Mouse (Mus musculus): ENCODE measurements around the gene Tmem11. TPM values are rescaled to one million over a fixed set of nuclear protein-coding genes. Genes with fewer than 3 reads are reported as not detected.

The Tmem11 gene
- polyA plus RNA-seq, 1 experiment from 2014 or later: 33.3 TPM

GRCm38 (mm10) chr11:60863196-60863595, 15.9 kb downstream of the Tmem11 start:
- peaks cover 87% of the 10 kb centered on the region for H3K36me3 ChIP-seq
- 78% methylated on average over 4 of the region's 4 CpGs for WGBS (ENCODE audit: insufficient replicate concordance)
- ATAC-seq (ENCODE audit: low read depth): no peak

DNA sequence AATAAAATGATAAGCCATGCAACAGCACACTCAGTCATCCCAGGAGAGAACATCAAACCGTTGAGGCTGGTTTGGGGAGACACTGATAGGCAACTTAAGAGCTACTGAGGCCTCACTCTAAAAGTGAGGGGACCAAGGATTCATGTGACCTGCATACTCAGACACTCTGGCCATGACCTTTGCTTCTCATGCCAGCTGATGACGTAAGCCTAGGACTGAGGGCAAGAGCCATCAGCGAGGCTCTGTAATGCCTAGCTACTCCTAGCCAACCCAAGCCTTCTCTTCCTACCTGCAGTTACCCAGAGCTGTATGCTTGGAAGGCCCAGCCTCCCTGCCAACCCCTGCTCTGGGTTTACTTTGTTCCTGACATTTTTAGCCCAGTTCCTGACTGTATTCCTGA, 17.1 kb downstream of the Tmem11 start:
- DNase-seq (no peak), ATAC-seq (ENCODE audit: low read depth) (no peak)
- H3K27ac ChIP-seq: peak overlapping the region; percentile 13; the same call in 1 of the 2 replicates
- peaks cover 90% of the 10 kb centered on the region for H3K36me3 ChIP-seq
- no peaks in the 10 kb centered on the region for H3K27me3 ChIP-seq
- H3K9ac ChIP-seq: no peak overlapping the region
- no peak overlapping the region for H3K4me3 ChIP-seq (replicated peaks)
- peaks cover 3% of the 10 kb centered on the region; the same call in 1 of the 2 replicates for H3K4me1 ChIP-seq (replicated peaks)
- 67% methylated on average over 3 of the region's 3 CpGs for WGBS (ENCODE audit: insufficient replicate concordance)
- no peaks in the 10 kb centered on the region for H3K9me3 ChIP-seq (replicated peaks)
- H3K4me2 ChIP-seq: no peak overlapping the region

More at GRCm38 (mm10) chr11:60863196-60863595, 15.9 kb downstream of the Tmem11 start:
- Histone ChIP-seq H3K9me3 (replicated peaks) (no peaks in the 10 kb centered on the region), H3K4me3 (replicated peaks) (no peak overlapping the region), H3K4me1 (replicated peaks) (peaks cover 12% of the 10 kb centered on the region), H3K4me2 (no peak overlapping the region), H3K27me3 (no peaks in the 10 kb centered on the region), H3K9ac (no peak overlapping the region), H3K27ac (no peak overlapping the region)
- DNase-seq: no peak

DNA sequence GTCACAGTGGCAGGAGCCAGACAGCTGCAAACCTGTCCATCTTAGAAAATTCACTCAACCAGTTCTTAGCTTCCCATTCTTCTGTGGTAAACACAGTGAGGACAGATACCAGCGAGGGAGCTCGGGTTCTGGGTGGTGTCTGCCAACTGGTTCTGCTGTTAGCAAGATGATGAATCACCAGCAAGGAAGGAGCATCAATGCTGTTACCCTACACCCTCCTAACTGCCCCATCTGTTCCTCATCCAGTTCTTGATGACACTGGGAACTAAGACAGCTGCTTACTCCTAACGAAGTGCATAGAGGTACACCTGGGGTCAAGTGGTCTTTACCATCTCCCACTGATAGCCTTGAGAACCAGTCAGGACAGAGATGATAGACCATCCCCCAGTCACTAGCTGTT, 22.5 kb downstream of the Tmem11 start:
- ATAC-seq (ENCODE audit: low read depth) (no peak), DNase-seq (no peak)
- H3K4me3 ChIP-seq (replicated peaks): no peak overlapping the region
- no peak overlapping the region for H3K9ac ChIP-seq
- H3K36me3 ChIP-seq: peaks cover 92% of the 10 kb centered on the region
- H3K4me2 ChIP-seq: no peak overlapping the region
- no peaks in the 10 kb centered on the region for H3K27me3 ChIP-seq
- no peaks in the 10 kb centered on the region for H3K4me1 ChIP-seq (replicated peaks)
- no peaks in the 10 kb centered on the region for H3K9me3 ChIP-seq (replicated peaks)
- 73% methylated on average over 3 of the region's 3 CpGs for WGBS (ENCODE audit: insufficient replicate concordance)
- no peak overlapping the region for H3K27ac ChIP-seq

DNA sequence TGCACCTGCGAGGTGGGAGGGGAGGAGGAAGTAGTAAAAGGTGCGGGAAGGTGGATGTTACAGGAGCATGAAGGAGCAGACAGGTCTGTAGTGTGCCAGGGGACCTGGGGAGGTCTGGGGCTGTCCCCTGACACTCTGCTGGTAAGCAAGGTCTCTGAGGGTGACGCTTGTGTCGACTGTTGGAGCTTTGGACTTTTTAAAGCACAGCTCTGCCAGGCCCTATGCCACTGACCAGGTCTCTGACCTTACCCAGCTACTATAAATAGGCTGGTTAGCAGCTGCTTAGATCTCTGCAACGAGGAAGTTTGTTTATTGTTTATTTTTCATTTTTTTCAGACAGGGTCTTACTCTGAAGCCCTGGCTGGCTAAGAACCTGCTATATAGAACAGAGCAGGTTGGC, 33.7 kb downstream of the Tmem11 start:
- H3K9ac ChIP-seq: no peak overlapping the region
- no peak for ATAC-seq (ENCODE audit: low read depth)
- H3K4me1 ChIP-seq (replicated peaks): no peaks in the 10 kb centered on the region
- no peaks in the 10 kb centered on the region for H3K27me3 ChIP-seq
- H3K4me3 ChIP-seq (replicated peaks): no peak overlapping the region
- H3K36me3 ChIP-seq: peaks cover 58% of the 10 kb centered on the region
- no peak overlapping the region for H3K4me2 ChIP-seq
- no peak for DNase-seq
- WGBS (ENCODE audit: insufficient replicate concordance): 79% methylated on average over 5 of the region's 5 CpGs
- no peak overlapping the region for H3K27ac ChIP-seq
- H3K9me3 ChIP-seq (replicated peaks): no peaks in the 10 kb centered on the region

GRCm38 (mm10) chr11:60843412-60843811, 35.7 kb downstream of the Tmem11 start:
- Histone ChIP-seq H3K27me3 (no peaks in the 10 kb centered on the region), H3K36me3 (peaks cover 44% of the 10 kb centered on the region), H3K4me2 (no peak overlapping the region), H3K4me1 (replicated peaks) (peaks cover 4% of the 10 kb centered on the region), H3K4me3 (replicated peaks) (no peak overlapping the region), H3K27ac (no peak overlapping the region), H3K9ac (no peak overlapping the region), H3K9me3 (replicated peaks) (no peaks in the 10 kb centered on the region)
- WGBS (ENCODE audit: insufficient replicate concordance): 75% methylated on average over 5 of the region's 5 CpGs
- no peak for DNase-seq
- no peak for ATAC-seq (ENCODE audit: low read depth)

DNA sequence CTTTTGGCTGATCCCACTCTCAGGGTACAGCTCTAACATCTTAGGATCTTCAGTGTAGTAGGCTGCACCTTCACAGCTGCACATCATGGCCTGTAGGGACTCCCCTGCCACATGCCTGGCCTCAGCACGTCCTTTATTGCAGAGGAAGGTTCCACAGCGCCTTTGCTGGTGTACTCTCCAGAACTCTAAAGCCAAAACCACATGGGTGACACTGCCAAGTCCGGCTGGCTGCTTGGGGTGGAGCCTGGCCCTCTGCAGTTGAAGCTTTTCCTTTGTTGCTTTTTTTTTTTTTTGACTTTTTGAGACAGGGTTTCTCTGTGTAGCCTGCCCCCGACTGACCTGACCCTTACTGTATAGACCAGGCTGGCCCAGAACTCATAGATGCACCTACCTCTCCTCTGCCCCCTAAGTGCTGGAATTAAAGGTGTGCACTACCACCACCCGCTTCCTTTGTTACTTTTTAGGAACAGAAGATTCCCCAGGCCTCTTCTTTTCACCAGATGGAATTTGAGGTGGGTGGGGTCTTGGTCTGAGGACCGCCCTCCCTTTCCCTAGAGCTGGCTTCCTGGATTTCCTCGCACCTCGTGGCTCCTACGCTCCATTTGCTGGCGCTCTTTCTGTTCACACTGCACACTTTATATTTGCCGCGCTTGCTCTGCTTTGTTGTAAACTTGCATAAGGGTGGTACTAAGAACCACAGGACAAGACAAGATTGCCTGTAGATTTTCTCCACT, 37.4 kb downstream of the Tmem11 start:
- DNase-seq: no peak
- no peak for ATAC-seq (ENCODE audit: low read depth)
- no peak overlapping the region for H3K9ac ChIP-seq
- peaks cover 13% of the 10 kb centered on the region for H3K4me1 ChIP-seq (replicated peaks)
- H3K4me2 ChIP-seq: no peak overlapping the region
- H3K4me3 ChIP-seq (replicated peaks): no peak overlapping the region
- WGBS (ENCODE audit: insufficient replicate concordance): 68% methylated on average over 12 of the region's 12 CpGs
- no peaks in the 10 kb centered on the region for H3K9me3 ChIP-seq (replicated peaks)
- H3K27me3 ChIP-seq: no peaks in the 10 kb centered on the region
- H3K36me3 ChIP-seq: peaks cover 34% of the 10 kb centered on the region
- H3K27ac ChIP-seq: no peak overlapping the region

- Histone ChIP-seq H3K4me1 (replicated peaks) (peaks cover 35% of the 10 kb centered on the region), H3K4me2 (0 out of 2 replicates have a peak overlapping the region, but pooled peaks have one; percentile 2), H3K27ac (peak overlapping the region; percentile 15; the same call in 1 of the 2 replicates), H3K4me3 (replicated peaks) (no peak overlapping the region), H3K9ac (no peak overlapping the region), H3K9me3 (replicated peaks) (no peaks in the 10 kb centered on the region), H3K36me3 (peaks cover 5% of the 10 kb centered on the region; the same call in 1 of the 2 replicates), H3K27me3 (no peaks in the 10 kb centered on the region)
- 49% methylated on average over 10 of the region's 10 CpGs for WGBS (ENCODE audit: insufficient replicate concordance)
- DNase-seq (no peak), ATAC-seq (ENCODE audit: low read depth) (0 out of 2 replicates have a peak, but pooled peaks have one; percentile 55)
These were observed 41.2 kb downstream of the Tmem11 start for GRCm38 (mm10) chr11:60837644-60838406.

DNA sequence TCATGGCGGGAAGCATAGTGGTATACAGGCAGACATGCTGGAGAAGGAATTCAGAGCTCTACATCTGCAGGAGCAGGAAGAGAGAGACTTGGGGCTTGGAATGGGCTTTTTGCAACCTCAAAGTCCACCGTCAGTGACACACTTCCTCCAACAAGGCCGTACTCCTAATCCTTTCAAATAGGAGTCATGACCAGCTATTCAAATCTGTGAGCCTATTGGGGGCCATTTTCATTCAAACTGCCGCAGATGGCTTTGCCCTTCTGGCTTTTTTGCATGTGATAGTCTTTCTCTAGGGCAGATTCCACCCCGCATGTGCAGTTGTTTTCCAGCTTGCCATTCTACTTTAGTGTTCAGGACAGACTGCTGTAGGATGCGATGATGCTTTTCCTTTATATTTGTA, 42.2 kb downstream of the Tmem11 start:
- H3K9ac ChIP-seq: no peak overlapping the region
- no peaks in the 10 kb centered on the region for H3K27me3 ChIP-seq
- H3K27ac ChIP-seq: no peak overlapping the region
- H3K9me3 ChIP-seq (replicated peaks): no peaks in the 10 kb centered on the region
- peaks cover 40% of the 10 kb centered on the region for H3K4me1 ChIP-seq (replicated peaks)
- WGBS (ENCODE audit: insufficient replicate concordance): 85% methylated on average over 6 of the region's 6 CpGs
- DNase-seq: no peak
- H3K4me2 ChIP-seq: no peak overlapping the region
- H3K4me3 ChIP-seq (replicated peaks): no peak overlapping the region
- ATAC-seq (ENCODE audit: low read depth): no peak
- H3K36me3 ChIP-seq: peaks cover 5% of the 10 kb centered on the region; the same call in 1 of the 2 replicates

DNA sequence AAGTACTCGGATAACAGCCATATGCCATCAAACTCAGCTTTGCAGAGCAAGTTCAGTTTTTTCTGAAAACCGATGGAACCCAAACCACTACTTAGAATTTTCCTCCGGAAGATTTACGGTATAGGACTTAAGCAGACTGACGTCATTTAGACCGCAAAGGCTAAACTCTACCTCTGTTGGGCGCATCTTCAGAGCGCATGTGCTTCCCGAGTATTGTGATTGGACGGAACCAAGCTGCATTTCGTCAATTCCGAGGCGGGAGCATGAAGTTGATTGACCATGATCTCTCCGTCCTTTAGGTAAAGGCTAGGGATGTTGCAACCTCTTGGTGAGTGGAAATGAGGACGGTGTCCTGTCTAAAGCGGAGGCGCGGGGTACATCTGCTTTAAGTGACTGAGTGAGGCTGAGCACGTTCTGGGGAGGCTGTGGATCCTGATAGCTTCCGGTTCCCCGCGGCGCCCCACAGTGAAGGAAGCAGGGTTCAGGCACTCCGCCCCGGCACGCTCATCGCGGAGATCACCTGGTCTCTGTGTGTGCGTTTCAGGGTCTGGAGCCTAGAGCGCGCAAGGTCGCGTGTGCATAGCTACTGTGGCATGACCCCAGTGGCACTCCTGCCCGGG, 48.5 kb downstream of the Tmem11 start, which contains the start of gene Dhrs7b:
Dhrs7b (plus strand) TSS at position 199 of the 620 bp plus-strand sequence.
- under 1% methylated on average over 34 of the region's 34 CpGs for WGBS (ENCODE audit: insufficient replicate concordance)
- Histone ChIP-seq H3K4me2 (peak within 1 kb of the TSS; percentile 75), H3K4me1 (replicated peaks) (peaks cover 36% of the 10 kb centered on the region), H3K27me3 (no peaks in the 10 kb centered on the region), H3K36me3 (no peaks in the 10 kb centered on the region; the same call in 1 of the 2 replicates), H3K27ac (peak within 1 kb of the TSS; percentile 79), H3K9me3 (replicated peaks) (no peaks in the 10 kb centered on the region), H3K9ac (peak within 1 kb of the TSS; percentile 82), H3K4me3 (replicated peaks) (peak within 1 kb of the TSS; percentile 77)
- DNase-seq: peak; percentile 83
- peak; percentile 96 for ATAC-seq (ENCODE audit: low read depth)

- no peak overlapping the region for H3K4me3 ChIP-seq (replicated peaks)
- no peak overlapping the region for H3K9ac ChIP-seq
- ATAC-seq (ENCODE audit: low read depth): no peak
- no peaks in the 10 kb centered on the region for H3K27me3 ChIP-seq
- no peak overlapping the region for H3K4me2 ChIP-seq
- 17% methylated on average over 2 of the region's 2 CpGs for WGBS (ENCODE audit: insufficient replicate concordance)
- DNase-seq: no peak
- no peaks in the 10 kb centered on the region for H3K36me3 ChIP-seq
- no peaks in the 10 kb centered on the region for H3K9me3 ChIP-seq (replicated peaks)
- peaks cover 24% of the 10 kb centered on the region for H3K4me1 ChIP-seq (replicated peaks)
- no peak overlapping the region for H3K27ac ChIP-seq
These were observed 50.2 kb downstream of the Tmem11 start for GRCm38 (mm10) chr11:60828903-60829302.
